Mouse (Mus musculus): ENCODE results near the gene Dusp2. TPM values are rescaled to one million over a fixed set of nuclear protein-coding genes. Genes with fewer than 3 reads are reported as not detected.
"Not testable (repeated sequence)": the region's sequence is repeated elsewhere in the genome, so short reads cannot be mapped to it uniquely, and the experiment has no call there.

Dusp2 gene
- 1.8 and 2.2 TPM in 2 replicates for polyA plus RNA-seq (2015; fragmentation: Nextera tagmentation; extraction: Ambion mirVana)

DNA sequence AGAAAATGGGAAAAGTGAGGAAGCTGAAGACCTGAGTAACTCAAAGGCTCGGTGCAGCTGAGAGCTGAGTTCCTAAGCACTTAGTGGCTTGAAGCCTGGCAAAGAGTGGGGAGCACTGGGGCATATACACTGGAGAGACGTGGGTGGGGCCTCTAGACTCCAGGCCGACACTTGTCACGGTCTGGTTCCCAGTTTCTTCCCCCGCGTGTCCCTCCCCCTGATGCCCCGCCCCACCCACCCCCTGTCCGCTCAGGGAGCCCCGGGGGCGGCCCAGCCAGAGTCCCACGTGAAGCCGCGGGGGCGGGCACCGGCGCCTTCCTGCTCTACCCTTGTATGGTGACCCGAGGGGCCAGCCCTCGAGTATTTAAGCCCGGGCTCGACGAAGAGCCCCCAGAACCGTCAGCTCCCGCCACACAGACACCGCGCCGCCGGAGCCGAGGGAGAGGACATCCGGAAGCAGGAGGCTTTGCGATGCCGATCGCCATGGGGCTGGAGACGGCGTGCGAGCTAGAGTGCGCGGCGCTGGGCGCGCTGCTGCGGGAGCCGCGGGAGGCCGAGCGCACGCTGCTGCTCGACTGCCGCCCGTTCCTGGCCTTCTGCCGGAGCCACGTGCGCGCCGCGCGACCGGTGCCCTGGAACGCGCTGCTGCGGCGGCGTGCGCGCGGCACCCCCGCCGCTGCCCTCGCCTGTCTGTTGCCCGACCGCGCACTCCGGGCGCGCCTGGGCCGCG is at the start of gene Dusp2:
Gene Dusp2, plus strand, starts transcription at position 393 of the 730 bp plus-strand sequence.
- Histone ChIP-seq H3K27me3 (ENCODE audit: control insufficient read depth, insufficient read depth, low read depth, low read length) (peaks cover 31% of the 10 kb centered on the region), H3K27ac (ENCODE audit: low read length) (peak within 1 kb of the TSS; percentile 57; the same call in 1 of the 2 replicates), H3K9me3 (replicated peaks; ENCODE audit: control insufficient read depth, low read length) (no peaks in the 10 kb centered on the region), H3K36me3 (ENCODE audit: control insufficient read depth, insufficient read depth) (no peaks in the 10 kb centered on the region), H3K4me2 (ENCODE audit: low read depth, low read length) (peak within 1 kb of the TSS; percentile 76), H3K4me3 (ENCODE audit: low read depth, low read length) (peak within 1 kb of the TSS; percentile 61), H3K4me1 (ENCODE audit: control insufficient read depth, low read depth, low read length) (peaks cover 12% of the 10 kb centered on the region), H3K9ac (ENCODE audit: low read depth, low read length) (peak within 1 kb of the TSS; percentile 43)
- under 1% methylated on average over 66 of the region's 76 CpGs for WGBS (ENCODE audit: insufficient replicate concordance)
- ATAC-seq (ENCODE audit: low read depth) = peak; percentile 78

DNA sequence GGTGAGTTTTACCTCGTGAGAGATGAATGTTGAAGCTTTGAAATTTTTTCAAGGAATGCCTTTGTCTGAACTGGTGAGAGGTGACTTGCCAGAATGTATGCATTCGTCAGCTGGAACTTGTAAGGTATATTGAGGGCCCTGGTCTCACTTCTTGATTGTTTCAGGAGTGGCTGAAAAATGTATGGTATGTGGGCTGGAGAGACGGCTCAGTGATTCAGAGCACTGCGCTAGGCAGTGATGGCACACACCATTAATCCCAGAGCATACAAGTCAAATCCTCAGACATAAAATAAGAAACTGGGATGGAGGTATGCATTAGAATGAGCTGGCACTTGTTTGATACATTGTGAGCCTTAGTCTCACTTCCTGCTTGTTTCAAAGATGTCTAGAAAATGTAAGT is 43.7 kb upstream of the Dusp2 start:
- Histone ChIP-seq H3K27me3 (ENCODE audit: control insufficient read depth, insufficient read depth, low read depth, low read length) (no peaks in the 10 kb centered on the region), H3K36me3 (ENCODE audit: control insufficient read depth, insufficient read depth) (peaks cover 36% of the 10 kb centered on the region), H3K9ac (ENCODE audit: low read depth, low read length) (no peak overlapping the region), H3K4me3 (ENCODE audit: low read depth, low read length) (no peak overlapping the region), H3K9me3 (replicated peaks; ENCODE audit: control insufficient read depth, low read length) (no peaks in the 10 kb centered on the region), H3K4me1 (ENCODE audit: control insufficient read depth, low read depth, low read length) (no peaks in the 10 kb centered on the region), H3K4me2 (ENCODE audit: low read depth, low read length) (no peak overlapping the region), H3K27ac (ENCODE audit: low read length) (no peak overlapping the region)
- no peak for ATAC-seq (ENCODE audit: low read depth)
- 82% methylated on average over 4 of the region's 4 CpGs for WGBS (ENCODE audit: insufficient replicate concordance)

DNA sequence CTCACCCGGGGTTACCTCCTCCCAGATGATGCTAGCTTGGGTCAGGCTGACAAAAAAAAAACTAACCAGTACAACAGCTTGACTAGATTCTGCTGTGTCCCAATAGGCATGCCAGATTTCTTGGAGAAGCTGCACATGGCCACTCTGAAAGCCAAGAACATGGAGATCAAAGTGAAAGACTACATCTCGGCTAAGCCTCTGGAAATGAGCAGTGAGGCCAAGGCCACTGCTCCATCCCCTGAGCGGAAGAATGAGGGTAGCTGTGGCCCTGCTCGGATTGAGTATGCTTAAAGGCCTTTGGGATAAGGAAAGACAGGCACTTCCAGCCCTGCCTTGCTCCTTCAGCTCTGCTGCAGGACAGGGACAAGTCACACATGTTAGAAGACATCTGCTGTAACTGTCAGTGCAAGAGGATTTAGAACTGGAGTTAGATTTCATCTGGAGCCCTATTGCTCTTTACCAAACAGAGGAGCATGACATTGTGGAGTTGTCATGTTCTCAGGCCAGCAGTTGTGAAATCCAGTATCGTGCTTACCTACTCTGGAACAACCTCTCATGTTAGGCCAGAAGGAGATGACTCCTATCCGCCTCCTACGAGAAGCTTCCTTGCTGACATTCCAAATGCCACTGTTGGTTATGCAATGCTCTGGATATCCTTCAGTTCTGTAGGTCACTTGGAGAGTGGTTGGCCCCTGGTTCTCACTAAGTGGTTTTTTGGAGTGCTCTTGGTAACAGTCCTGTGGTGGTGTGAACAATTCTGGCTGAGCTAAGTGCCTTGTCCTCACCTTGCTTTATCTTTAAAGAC is 38.8 kb upstream of the Dusp2 start:
- no peaks in the 10 kb centered on the region for H3K9me3 ChIP-seq (replicated peaks; ENCODE audit: control insufficient read depth, low read length)
- no peak for ATAC-seq (ENCODE audit: low read depth)
- no peak overlapping the region for H3K27ac ChIP-seq (ENCODE audit: low read length)
- H3K4me1 ChIP-seq (ENCODE audit: control insufficient read depth, low read depth, low read length) = no peaks in the 10 kb centered on the region
- no peak overlapping the region for H3K4me3 ChIP-seq (ENCODE audit: low read depth, low read length)
- H3K36me3 ChIP-seq (ENCODE audit: control insufficient read depth, insufficient read depth) = peaks cover 47% of the 10 kb centered on the region
- H3K9ac ChIP-seq (ENCODE audit: low read depth, low read length) = no peak overlapping the region
- 86% methylated on average over 7 of the region's 7 CpGs for WGBS (ENCODE audit: insufficient replicate concordance)
- H3K27me3 ChIP-seq (ENCODE audit: control insufficient read depth, insufficient read depth, low read depth, low read length) = no peaks in the 10 kb centered on the region
- H3K4me2 ChIP-seq (ENCODE audit: low read depth, low read length) = no peak overlapping the region

DNA sequence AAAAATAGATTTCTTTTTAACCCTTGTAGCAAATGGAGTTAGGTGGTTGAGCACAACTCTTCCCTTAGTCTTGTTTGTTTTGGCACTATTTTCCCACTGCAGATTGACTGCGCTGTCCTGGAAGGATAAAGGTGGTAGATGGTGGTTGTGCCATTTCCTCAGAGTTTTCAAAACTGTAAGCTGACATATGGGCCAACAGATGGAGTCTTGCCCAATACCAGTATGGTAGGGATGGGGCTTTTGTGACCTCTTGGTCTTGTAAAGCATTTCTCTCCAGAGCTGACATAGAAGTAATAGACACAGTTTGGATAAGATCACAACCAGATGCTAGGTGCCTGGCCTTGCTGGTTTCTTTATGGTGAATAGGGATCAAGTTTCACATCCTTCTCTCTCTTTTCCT is 37.9 kb upstream of the Dusp2 start:
- WGBS (ENCODE audit: insufficient replicate concordance) = 86% methylated on average over 1 of the region's 1 CpGs
- Histone ChIP-seq H3K9ac (ENCODE audit: low read depth, low read length) (no peak overlapping the region), H3K9me3 (replicated peaks; ENCODE audit: control insufficient read depth, low read length) (no peaks in the 10 kb centered on the region), H3K4me1 (ENCODE audit: control insufficient read depth, low read depth, low read length) (no peaks in the 10 kb centered on the region), H3K4me2 (ENCODE audit: low read depth, low read length) (no peak overlapping the region), H3K4me3 (ENCODE audit: low read depth, low read length) (no peak overlapping the region), H3K36me3 (ENCODE audit: control insufficient read depth, insufficient read depth) (peaks cover 42% of the 10 kb centered on the region), H3K27ac (ENCODE audit: low read length) (no peak overlapping the region), H3K27me3 (ENCODE audit: control insufficient read depth, insufficient read depth, low read depth, low read length) (no peaks in the 10 kb centered on the region)
- no peak for ATAC-seq (ENCODE audit: low read depth)

DNA sequence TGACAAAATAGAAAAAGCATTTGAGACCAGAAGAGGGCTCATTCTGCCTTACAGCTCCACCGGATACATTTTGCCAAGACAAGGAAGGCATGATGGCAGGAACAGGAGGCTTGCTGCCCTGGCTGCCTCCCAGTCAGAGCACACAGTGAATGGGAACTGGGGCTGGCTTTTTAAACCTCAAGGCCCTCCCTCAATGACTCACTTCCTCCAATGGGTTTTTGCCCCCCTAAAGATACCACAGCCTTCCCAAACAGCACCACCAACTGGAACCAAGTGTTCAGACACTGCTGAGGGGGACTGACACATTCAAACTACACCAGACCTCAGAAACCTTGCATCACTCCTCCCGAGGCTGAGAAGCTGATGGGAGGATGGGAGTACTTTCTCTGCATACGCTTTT is 35.3 kb upstream of the Dusp2 start:
- H3K4me2 ChIP-seq (ENCODE audit: low read depth, low read length) = no peak overlapping the region
- H3K9ac ChIP-seq (ENCODE audit: low read depth, low read length) = no peak overlapping the region
- H3K27me3 ChIP-seq (ENCODE audit: control insufficient read depth, insufficient read depth, low read depth, low read length) = no peaks in the 10 kb centered on the region
- H3K4me3 ChIP-seq (ENCODE audit: low read depth, low read length) = no peak overlapping the region
- no peak for ATAC-seq (ENCODE audit: low read depth)
- H3K27ac ChIP-seq (ENCODE audit: low read length) = no peak overlapping the region
- no peaks in the 10 kb centered on the region for H3K9me3 ChIP-seq (replicated peaks; ENCODE audit: control insufficient read depth, low read length)
- H3K36me3 ChIP-seq (ENCODE audit: control insufficient read depth, insufficient read depth) = peaks cover 34% of the 10 kb centered on the region
- no peaks in the 10 kb centered on the region for H3K4me1 ChIP-seq (ENCODE audit: control insufficient read depth, low read depth, low read length)
- whole genome bisulfite sequencing (ENCODE audit: insufficient replicate concordance) = 71% methylated on average over 3 of the region's 3 CpGs

DNA sequence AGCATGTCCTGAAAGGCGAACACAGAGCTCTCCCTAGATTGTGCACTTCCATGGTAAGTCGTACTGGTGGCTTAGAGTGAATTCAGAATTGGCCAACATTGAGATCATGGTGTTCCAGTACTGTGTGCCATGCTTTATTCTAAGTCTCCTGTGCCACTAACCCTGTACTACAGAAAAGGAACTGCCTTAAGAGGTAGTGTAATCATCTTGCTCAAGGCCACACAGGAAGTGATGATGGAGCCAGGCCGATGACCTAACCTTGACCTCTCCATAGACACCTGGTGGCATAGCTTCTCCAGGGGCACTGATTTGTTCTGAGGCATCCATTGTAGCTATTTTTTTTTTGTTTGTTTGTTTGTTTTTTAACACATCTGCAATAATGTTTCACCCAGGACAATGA is 34.1 kb upstream of the Dusp2 start:
- H3K9ac ChIP-seq (ENCODE audit: low read depth, low read length) = no peak overlapping the region
- peaks cover 33% of the 10 kb centered on the region for H3K36me3 ChIP-seq (ENCODE audit: control insufficient read depth, insufficient read depth)
- no peak overlapping the region for H3K4me3 ChIP-seq (ENCODE audit: low read depth, low read length)
- no peak for ATAC-seq (ENCODE audit: low read depth)
- H3K4me1 ChIP-seq (ENCODE audit: control insufficient read depth, low read depth, low read length) = no peaks in the 10 kb centered on the region
- H3K9me3 ChIP-seq (replicated peaks; ENCODE audit: control insufficient read depth, low read length) = no peaks in the 10 kb centered on the region
- WGBS (ENCODE audit: insufficient replicate concordance) = 87% methylated on average over 3 of the region's 3 CpGs
- H3K4me2 ChIP-seq (ENCODE audit: low read depth, low read length) = no peak overlapping the region
- no peak overlapping the region for H3K27ac ChIP-seq (ENCODE audit: low read length)
- no peaks in the 10 kb centered on the region for H3K27me3 ChIP-seq (ENCODE audit: control insufficient read depth, insufficient read depth, low read depth, low read length)

DNA sequence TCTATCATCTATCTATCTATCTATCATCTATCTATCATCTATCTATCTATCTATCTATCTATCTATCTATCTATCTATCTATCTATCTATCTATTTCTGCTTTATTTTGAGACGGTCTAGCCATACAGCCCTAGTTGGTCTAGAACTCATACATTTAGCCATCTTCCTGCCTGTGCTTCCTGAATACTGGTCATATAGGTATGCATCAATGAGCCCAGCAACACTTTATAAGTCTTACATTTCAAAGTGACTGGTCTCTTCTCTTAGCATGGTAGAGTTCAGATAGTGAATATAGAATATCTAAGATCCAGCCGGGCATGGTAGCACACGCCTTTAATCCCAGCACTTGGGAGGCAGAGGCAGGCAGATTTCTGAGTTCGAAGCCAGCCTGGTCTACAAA is 31.8 kb upstream of the Dusp2 start:
- H3K4me2 ChIP-seq (ENCODE audit: low read depth, low read length); ATAC-seq (ENCODE audit: low read depth); H3K9ac ChIP-seq (ENCODE audit: low read depth, low read length); H3K4me1 ChIP-seq (ENCODE audit: control insufficient read depth, low read depth, low read length); H3K27ac ChIP-seq (ENCODE audit: low read length); H3K9me3 ChIP-seq (replicated peaks; ENCODE audit: control insufficient read depth, low read length); H3K4me3 ChIP-seq (ENCODE audit: low read depth, low read length); H3K27me3 ChIP-seq (ENCODE audit: control insufficient read depth, insufficient read depth, low read depth, low read length): not testable (repeated sequence)
- peaks cover 11% of the 10 kb centered on the region for H3K36me3 ChIP-seq (ENCODE audit: control insufficient read depth, insufficient read depth)
- 71% methylated on average over 4 of the region's 4 CpGs for WGBS (ENCODE audit: insufficient replicate concordance)

DNA sequence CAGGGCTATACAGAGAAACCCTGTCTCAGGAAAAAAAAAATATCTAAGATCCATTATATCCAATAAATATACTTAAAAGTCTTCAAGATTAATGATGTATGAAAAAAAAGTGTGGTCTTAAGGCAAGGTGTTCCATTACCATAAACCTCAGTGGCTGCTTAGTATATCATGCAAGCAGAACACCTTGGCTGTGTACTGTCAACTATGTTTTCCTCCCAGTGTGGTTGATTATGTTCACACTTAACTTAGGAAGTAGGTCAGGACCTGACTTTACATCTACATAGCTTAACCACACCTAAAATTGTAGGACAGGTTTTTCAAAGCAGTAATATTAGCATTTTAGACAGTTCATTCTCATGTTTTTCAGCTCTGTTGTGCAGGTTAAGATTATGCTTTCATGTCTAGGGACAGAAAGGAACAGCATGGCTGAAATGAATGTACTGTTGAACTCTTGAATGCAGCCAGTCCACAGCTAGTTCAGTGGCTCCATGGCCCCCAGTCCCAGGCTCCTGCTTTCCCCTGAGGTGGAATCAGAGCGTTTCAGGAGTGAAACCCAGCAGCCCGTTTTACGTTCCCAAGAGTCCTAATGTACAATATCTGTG is 31.2 kb upstream of the Dusp2 start:
- Histone ChIP-seq H3K4me3 (ENCODE audit: low read depth, low read length) (no peak overlapping the region), H3K9ac (ENCODE audit: low read depth, low read length) (no peak overlapping the region), H3K36me3 (ENCODE audit: control insufficient read depth, insufficient read depth) (peaks cover 11% of the 10 kb centered on the region), H3K27ac (ENCODE audit: low read length) (no peak overlapping the region), H3K27me3 (ENCODE audit: control insufficient read depth, insufficient read depth, low read depth, low read length) (no peaks in the 10 kb centered on the region), H3K4me2 (ENCODE audit: low read depth, low read length) (no peak overlapping the region), H3K4me1 (ENCODE audit: control insufficient read depth, low read depth, low read length) (no peaks in the 10 kb centered on the region), H3K9me3 (replicated peaks; ENCODE audit: control insufficient read depth, low read length) (no peaks in the 10 kb centered on the region)
- ATAC-seq (ENCODE audit: low read depth) = no peak
- 72% methylated on average over 3 of the region's 3 CpGs for WGBS (ENCODE audit: insufficient replicate concordance)

DNA sequence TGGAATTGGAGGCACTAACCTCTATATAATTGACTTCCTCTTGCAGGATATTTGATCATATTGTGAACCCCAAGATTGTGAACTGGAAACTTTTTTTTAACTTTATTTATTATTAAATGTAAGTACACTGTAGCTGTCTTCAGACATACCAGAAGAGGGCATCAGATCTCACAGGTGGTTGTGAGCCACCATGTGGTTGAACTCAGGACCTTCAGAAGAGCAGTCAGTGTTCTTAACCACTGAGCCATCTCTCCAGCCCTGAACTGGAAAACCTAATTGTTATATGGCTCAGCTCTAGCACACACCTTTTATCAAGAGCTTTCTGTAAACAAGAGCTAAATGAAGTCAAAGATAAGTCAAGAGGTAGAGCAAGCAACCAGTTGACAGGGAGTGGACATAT is 29.8 kb upstream of the Dusp2 start:
- Histone ChIP-seq H3K9ac (ENCODE audit: low read depth, low read length) (no peak overlapping the region), H3K27me3 (ENCODE audit: control insufficient read depth, insufficient read depth, low read depth, low read length) (no peaks in the 10 kb centered on the region), H3K4me2 (ENCODE audit: low read depth, low read length) (no peak overlapping the region), H3K4me3 (ENCODE audit: low read depth, low read length) (no peak overlapping the region), H3K4me1 (ENCODE audit: control insufficient read depth, low read depth, low read length) (no peaks in the 10 kb centered on the region), H3K9me3 (replicated peaks; ENCODE audit: control insufficient read depth, low read length) (no peaks in the 10 kb centered on the region), H3K27ac (ENCODE audit: low read length) (no peak overlapping the region), H3K36me3 (ENCODE audit: control insufficient read depth, insufficient read depth) (no peaks in the 10 kb centered on the region)
- no peak for ATAC-seq (ENCODE audit: low read depth)
